Mouse (Mus musculus): ENCODE measurements around the gene Sectm1b. TPM values are rescaled to one million over a fixed set of nuclear protein-coding genes. Genes with fewer than 3 reads are reported as not detected.
A peak's percentile ranks its signal among the peaks of the same experiment; 100 is the strongest.
"Not testable (repeated sequence)": the region's sequence is repeated elsewhere in the genome, so short reads cannot be mapped to it uniquely, and the experiment has no call there.

Gene Sectm1b
- polyA plus RNA-seq, 1 experiment from 2014 or later: 113 TPM

- no peak overlapping the region for H3K4me3 ChIP-seq (ENCODE audit: low read depth, low read length)
- H3K4me1 ChIP-seq (replicated peaks; ENCODE audit: control insufficient read depth, insufficient read depth): no peaks in the 10 kb centered on the region
- TF ChIP-seq CTCF (IDR thresholded peaks at IDR 0.05; ENCODE audit: low read depth): peak; percentile 99
- no peak for TF ChIP-seq EP300 (optimal IDR thresholded peaks at IDR 0.05)
- no peak overlapping the region for H3K9ac ChIP-seq (ENCODE audit: low read length)
- DNase-seq (ENCODE audit: low spot score): peak; percentile 85
- H3K4me2 ChIP-seq (replicated peaks; ENCODE audit: low read depth): no peak overlapping the region
- H3K27me3 ChIP-seq (ENCODE audit: control insufficient read depth, insufficient read depth, low read length): no peaks in the 10 kb centered on the region
- H3K36me3 ChIP-seq (ENCODE audit: control insufficient read depth, insufficient read depth, low read length): no peaks in the 10 kb centered on the region
- peak; percentile 60; the same call in 1 of the 2 replicates for ATAC-seq (ENCODE audit: low FRiP score, low TSS enrichment)
- H3K27ac ChIP-seq (replicated peaks): no peak overlapping the region
- WGBS: 17% methylated on average over 8 of the region's 8 CpGs
- no peaks in the 10 kb centered on the region for H3K9me3 ChIP-seq (ENCODE audit: control insufficient read depth, low read length)
Measured at GRCm38 (mm10) chr11:121053536-121053935, 9.8 kb downstream of the Sectm1b start.

- H3K4me2 ChIP-seq (replicated peaks; ENCODE audit: low read depth): no peak overlapping the region
- H3K4me1 ChIP-seq (replicated peaks; ENCODE audit: control insufficient read depth, insufficient read depth): no peaks in the 10 kb centered on the region
- H3K36me3 ChIP-seq (ENCODE audit: control insufficient read depth, insufficient read depth, low read length): no peaks in the 10 kb centered on the region
- DNase-seq (ENCODE audit: low spot score): no peak
- 68% methylated on average over 4 of the region's 4 CpGs for WGBS
- no peaks in the 10 kb centered on the region for H3K27me3 ChIP-seq (ENCODE audit: control insufficient read depth, insufficient read depth, low read length)
- H3K9ac ChIP-seq (ENCODE audit: low read length): no peak overlapping the region
- H3K4me3 ChIP-seq (ENCODE audit: low read depth, low read length): no peak overlapping the region
- TF ChIP-seq EP300 (optimal IDR thresholded peaks at IDR 0.05): no peak
- no peak overlapping the region for H3K27ac ChIP-seq (replicated peaks)
- no peaks in the 10 kb centered on the region for H3K9me3 ChIP-seq (ENCODE audit: control insufficient read depth, low read length)
- ATAC-seq (ENCODE audit: low FRiP score, low TSS enrichment): no peak
Measured at GRCm38 (mm10) chr11:121052387-121052786, 11.0 kb downstream of the Sectm1b start.

GRCm38 (mm10) chr11:121051793-121052192, 11.6 kb downstream of the Sectm1b start:
- DNase-seq (ENCODE audit: low spot score) (no peak), ATAC-seq (ENCODE audit: low FRiP score, low TSS enrichment) (no peak)
- no peak overlapping the region for H3K4me3 ChIP-seq (ENCODE audit: low read depth, low read length)
- no peaks in the 10 kb centered on the region for H3K4me1 ChIP-seq (replicated peaks; ENCODE audit: control insufficient read depth, insufficient read depth)
- no peak overlapping the region for H3K27ac ChIP-seq (replicated peaks)
- H3K36me3 ChIP-seq (ENCODE audit: control insufficient read depth, insufficient read depth, low read length): no peaks in the 10 kb centered on the region
- H3K4me2 ChIP-seq (replicated peaks; ENCODE audit: low read depth): no peak overlapping the region
- no peak overlapping the region for H3K9ac ChIP-seq (ENCODE audit: low read length)
- 40% methylated on average over 1 of the region's 1 CpGs for WGBS
- TF ChIP-seq EP300 (optimal IDR thresholded peaks at IDR 0.05) (no peak), CTCF (IDR thresholded peaks at IDR 0.05; ENCODE audit: low read depth) (no peak)
- H3K27me3 ChIP-seq (ENCODE audit: control insufficient read depth, insufficient read depth, low read length): no peaks in the 10 kb centered on the region
- H3K9me3 ChIP-seq (ENCODE audit: control insufficient read depth, low read length): no peaks in the 10 kb centered on the region

GRCm38 (mm10) chr11:121049840-121050239, 13.5 kb downstream of the Sectm1b start:
- Histone ChIP-seq H3K9me3 (ENCODE audit: control insufficient read depth, low read length) (no peaks in the 10 kb centered on the region), H3K36me3 (ENCODE audit: control insufficient read depth, insufficient read depth, low read length) (no peaks in the 10 kb centered on the region), H3K27me3 (ENCODE audit: control insufficient read depth, insufficient read depth, low read length) (no peaks in the 10 kb centered on the region), H3K4me3 (ENCODE audit: low read depth, low read length) (no peak overlapping the region), H3K4me2 (replicated peaks; ENCODE audit: low read depth) (no peak overlapping the region), H3K27ac (replicated peaks) (no peak overlapping the region), H3K9ac (ENCODE audit: low read length) (no peak overlapping the region), H3K4me1 (replicated peaks; ENCODE audit: control insufficient read depth, insufficient read depth) (no peaks in the 10 kb centered on the region)
- DNase-seq (ENCODE audit: low spot score) (no peak), ATAC-seq (ENCODE audit: low FRiP score, low TSS enrichment) (no peak)
- 61% methylated on average over 1 of the region's 1 CpGs for WGBS
- TF ChIP-seq EP300 (optimal IDR thresholded peaks at IDR 0.05): no peak
- TF ChIP-seq CTCF (IDR thresholded peaks at IDR 0.05; ENCODE audit: low read depth): no peak

GRCm38 (mm10) chr11:121047826-121048399, 15.5 kb downstream of the Sectm1b start:
- Histone ChIP-seq H3K9me3 (ENCODE audit: control insufficient read depth, low read length) (no peaks in the 10 kb centered on the region), H3K27me3 (ENCODE audit: control insufficient read depth, insufficient read depth, low read length) (no peaks in the 10 kb centered on the region), H3K36me3 (ENCODE audit: control insufficient read depth, insufficient read depth, low read length) (no peaks in the 10 kb centered on the region), H3K27ac (replicated peaks) (no peak overlapping the region), H3K4me1 (replicated peaks; ENCODE audit: control insufficient read depth, insufficient read depth) (no peaks in the 10 kb centered on the region), H3K4me3 (ENCODE audit: low read depth, low read length) (no peak overlapping the region), H3K9ac (ENCODE audit: low read length) (no peak overlapping the region), H3K4me2 (replicated peaks; ENCODE audit: low read depth) (no peak overlapping the region)
- 63% methylated on average over 2 of the region's 2 CpGs for WGBS
- peak; percentile 43 for DNase-seq (ENCODE audit: low spot score)
- TF ChIP-seq EP300 (optimal IDR thresholded peaks at IDR 0.05) (no peak), CTCF (IDR thresholded peaks at IDR 0.05; ENCODE audit: low read depth) (peak; percentile 73)
- no peak for ATAC-seq (ENCODE audit: low FRiP score, low TSS enrichment)

GRCm38 (mm10) chr11:121045286-121045685, 18.1 kb downstream of the Sectm1b start:
- no peak overlapping the region for H3K9ac ChIP-seq (ENCODE audit: low read length)
- no peaks in the 10 kb centered on the region for H3K9me3 ChIP-seq (ENCODE audit: control insufficient read depth, low read length)
- H3K4me3 ChIP-seq (ENCODE audit: low read depth, low read length): no peak overlapping the region
- H3K4me1 ChIP-seq (replicated peaks; ENCODE audit: control insufficient read depth, insufficient read depth): no peaks in the 10 kb centered on the region
- H3K27me3 ChIP-seq (ENCODE audit: control insufficient read depth, insufficient read depth, low read length): no peaks in the 10 kb centered on the region
- 50% methylated on average over 1 of the region's 1 CpGs for WGBS
- H3K4me2 ChIP-seq (replicated peaks; ENCODE audit: low read depth): no peak overlapping the region
- DNase-seq (ENCODE audit: low spot score) (no peak), ATAC-seq (ENCODE audit: low FRiP score, low TSS enrichment) (no peak)
- no peaks in the 10 kb centered on the region for H3K36me3 ChIP-seq (ENCODE audit: control insufficient read depth, insufficient read depth, low read length)
- no peak for TF ChIP-seq EP300 (optimal IDR thresholded peaks at IDR 0.05)
- no peak for TF ChIP-seq CTCF (IDR thresholded peaks at IDR 0.05; ENCODE audit: low read depth)
- no peak overlapping the region for H3K27ac ChIP-seq (replicated peaks)

GRCm38 (mm10) chr11:121043025-121043424, 20.3 kb downstream of the Sectm1b start:
- not testable (repeated sequence) for DNase-seq (ENCODE audit: low spot score); H3K9ac ChIP-seq (ENCODE audit: low read length); H3K36me3 ChIP-seq (ENCODE audit: control insufficient read depth, insufficient read depth, low read length); H3K27me3 ChIP-seq (ENCODE audit: control insufficient read depth, insufficient read depth, low read length); H3K4me1 ChIP-seq (replicated peaks; ENCODE audit: control insufficient read depth, insufficient read depth); H3K9me3 ChIP-seq (ENCODE audit: control insufficient read depth, low read length); ATAC-seq (ENCODE audit: low FRiP score, low TSS enrichment); H3K4me2 ChIP-seq (replicated peaks; ENCODE audit: low read depth); H3K4me3 ChIP-seq (ENCODE audit: low read depth, low read length); H3K27ac ChIP-seq (replicated peaks)
- WGBS: 48% methylated on average over 1 of the region's 1 CpGs

Measured in stomach, postnatal 0 days (tissue).